Mouse (Mus musculus): Measurements from ENCODE around the gene Frmd6.

GRCm38 (mm10) chr12:70907651-70908050 is 82.3 kb downstream of the Frmd6 start:
- TF ChIP-seq POLR2A (IDR thresholded peaks at IDR 0.05; ENCODE audit: borderline replicate concordance, control insufficient read depth, low read depth, low read length) (no peak), CTCF (IDR thresholded peaks at IDR 0.05; ENCODE audit: control insufficient read depth, insufficient read depth, low read length) (no peak)

Measured in bone marrow, adult 2 months (tissue).